Mouse (Mus musculus): ENCODE results near the gene Slc35g2. TPM values are rescaled to one million over a fixed set of nuclear protein-coding genes. Genes with fewer than 3 reads are reported as not detected.
A peak's percentile ranks its signal among the peaks of the same experiment; 100 is the strongest.

Gene Slc35g2
- polyA plus RNA-seq, 1 experiment from 2014 or later: 2.8 TPM

DNA sequence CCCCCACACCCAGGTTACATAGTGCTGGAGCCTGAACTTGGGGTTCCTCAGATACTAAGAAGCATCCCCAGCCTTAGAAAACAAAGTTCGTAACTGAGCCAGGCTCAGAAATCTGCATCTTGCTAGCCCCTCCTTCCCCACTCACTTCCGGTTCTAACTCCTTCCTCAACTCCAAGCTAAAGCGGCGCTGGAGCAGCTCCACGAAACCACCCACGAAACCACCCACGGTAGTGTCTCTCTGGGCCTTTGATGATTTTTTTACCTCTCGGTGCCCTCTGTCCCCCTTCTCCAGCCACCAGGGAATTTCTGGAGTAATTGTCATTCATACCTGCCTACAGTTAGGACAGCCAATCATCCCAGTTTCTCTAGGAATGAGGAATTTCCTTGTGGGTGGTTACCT, 26.7 kb upstream of the Slc35g2 start, which contains the start of gene Stag1:
Stag1 (plus strand) TSS at position 253 of the 400 bp plus-strand sequence.
- H3K27ac ChIP-seq (replicated peaks; ENCODE audit: low read depth, low read length): no peak within 1 kb of the TSS
- WGBS: 86% methylated on average over 8 of the region's 8 CpGs
- no peak for ATAC-seq (ENCODE audit: insufficient number of reproducible peaks, low FRiP score, low TSS enrichment, low read depth)

DNA sequence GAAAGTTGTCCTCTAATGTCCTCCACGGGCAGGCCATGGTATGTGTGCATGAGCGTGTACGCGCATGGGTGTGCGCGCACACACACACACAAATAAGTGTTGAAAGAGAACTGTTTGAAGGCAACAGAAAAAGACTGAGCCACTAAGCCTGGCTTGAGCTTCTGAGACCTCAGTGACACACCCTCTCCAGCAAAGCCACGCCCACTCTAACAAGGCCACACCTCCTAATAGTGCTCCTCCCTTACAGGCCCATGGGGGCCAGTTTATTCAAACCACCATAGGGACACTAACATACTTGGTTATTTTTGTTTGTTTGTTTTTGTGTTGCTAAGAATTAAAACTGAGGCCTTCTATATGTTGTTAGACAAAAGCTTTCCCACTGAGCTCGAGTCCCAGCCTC, 25.4 kb upstream of the Slc35g2 start:
- Histone ChIP-seq H3K4me1 (ENCODE audit: control insufficient read depth, insufficient read depth, low read length) (no peaks in the 10 kb centered on the region), H3K9ac (ENCODE audit: low read length) (no peak overlapping the region), H3K27ac (replicated peaks; ENCODE audit: low read depth, low read length) (no peak overlapping the region), H3K4me2 (ENCODE audit: low read depth, severe bottlenecking) (no peak overlapping the region), H3K27me3 (ENCODE audit: control insufficient read depth, insufficient read depth, low read length) (no peaks in the 10 kb centered on the region), H3K36me3 (ENCODE audit: control insufficient read depth, insufficient read depth, low read length) (no peaks in the 10 kb centered on the region), H3K4me3 (ENCODE audit: low read depth, low read length) (no peak overlapping the region), H3K9me3 (ENCODE audit: control insufficient read depth, low read length) (no peaks in the 10 kb centered on the region)
- WGBS: 87% methylated on average over 8 of the region's 8 CpGs
- DNase-seq (ENCODE audit: low spot score): no peak
- no peak for ATAC-seq (ENCODE audit: insufficient number of reproducible peaks, low FRiP score, low TSS enrichment, low read depth)

More for the DNA sequence above, 26.7 kb upstream of the Slc35g2 start, which contains the start of gene Stag1:
- H3K4me1 ChIP-seq (ENCODE audit: control insufficient read depth, insufficient read depth, low read length): no peaks in the 10 kb centered on the region
- H3K4me3 ChIP-seq (ENCODE audit: low read depth, low read length): no peak within 1 kb of the TSS
- no peaks in the 10 kb centered on the region for H3K9me3 ChIP-seq (ENCODE audit: control insufficient read depth, low read length)
- no peaks in the 10 kb centered on the region for H3K36me3 ChIP-seq (ENCODE audit: control insufficient read depth, insufficient read depth, low read length)
- H3K9ac ChIP-seq (ENCODE audit: low read length): no peak within 1 kb of the TSS
- DNase-seq (ENCODE audit: low spot score): no peak
- H3K4me2 ChIP-seq (ENCODE audit: low read depth, severe bottlenecking): no peak within 1 kb of the TSS
- no peaks in the 10 kb centered on the region for H3K27me3 ChIP-seq (ENCODE audit: control insufficient read depth, insufficient read depth, low read length)

DNA sequence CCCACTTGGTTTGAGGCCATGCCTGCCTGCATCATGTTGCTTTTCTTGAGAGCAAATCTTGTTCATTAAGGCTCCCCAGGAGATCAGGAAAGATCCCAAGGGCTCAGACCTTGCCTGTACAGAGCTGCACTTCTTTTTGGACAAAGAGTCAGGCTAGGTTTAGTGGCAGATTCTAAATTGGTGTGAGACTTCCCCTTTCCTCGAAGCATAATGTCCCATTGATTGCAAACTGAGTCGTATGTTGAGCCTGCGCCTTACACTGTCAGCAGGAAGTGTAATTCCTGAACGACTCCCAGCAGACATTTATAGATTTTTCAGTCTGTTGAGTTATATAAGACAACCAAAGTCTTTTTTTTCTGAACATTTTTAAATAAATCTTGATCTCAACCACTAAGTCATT, 19.6 kb upstream of the Slc35g2 start:
- Histone ChIP-seq H3K4me1 (ENCODE audit: control insufficient read depth, insufficient read depth, low read length) (no peaks in the 10 kb centered on the region), H3K4me2 (ENCODE audit: low read depth, severe bottlenecking) (no peak overlapping the region), H3K9me3 (ENCODE audit: control insufficient read depth, low read length) (no peaks in the 10 kb centered on the region), H3K9ac (ENCODE audit: low read length) (no peak overlapping the region), H3K27ac (replicated peaks; ENCODE audit: low read depth, low read length) (no peak overlapping the region), H3K27me3 (ENCODE audit: control insufficient read depth, insufficient read depth, low read length) (no peaks in the 10 kb centered on the region), H3K4me3 (ENCODE audit: low read depth, low read length) (no peak overlapping the region), H3K36me3 (ENCODE audit: control insufficient read depth, insufficient read depth, low read length) (no peaks in the 10 kb centered on the region)
- DNase-seq (ENCODE audit: low spot score) (no peak), ATAC-seq (ENCODE audit: insufficient number of reproducible peaks, low FRiP score, low TSS enrichment, low read depth) (no peak)
- WGBS: 77% methylated on average over 4 of the region's 4 CpGs

DNA sequence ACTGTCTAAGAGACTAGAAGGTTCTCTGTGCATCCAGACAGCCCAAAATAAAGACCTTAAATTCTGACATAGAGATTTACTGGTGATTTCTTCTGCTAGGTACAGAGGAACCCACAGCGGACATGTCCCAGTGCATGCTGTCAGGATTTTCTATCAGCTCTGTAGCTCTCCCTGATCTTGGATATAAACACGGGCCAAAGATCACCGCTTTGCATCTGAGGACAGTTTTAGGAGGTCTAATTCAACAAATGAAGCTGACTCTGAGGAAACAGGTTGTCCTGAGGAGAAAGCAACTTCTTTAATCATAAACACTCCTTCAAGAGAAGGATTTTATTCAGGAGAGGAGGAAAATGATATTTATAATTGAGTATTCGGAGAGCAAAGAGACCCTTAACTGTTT, 13.1 kb upstream of the Slc35g2 start:
- H3K36me3 ChIP-seq (ENCODE audit: control insufficient read depth, insufficient read depth, low read length): no peaks in the 10 kb centered on the region
- no peak overlapping the region for H3K4me3 ChIP-seq (ENCODE audit: low read depth, low read length)
- ATAC-seq (ENCODE audit: insufficient number of reproducible peaks, low FRiP score, low TSS enrichment, low read depth) (no peak), DNase-seq (ENCODE audit: low spot score) (no peak)
- H3K9me3 ChIP-seq (ENCODE audit: control insufficient read depth, low read length): no peaks in the 10 kb centered on the region
- no peak overlapping the region for H3K4me2 ChIP-seq (ENCODE audit: low read depth, severe bottlenecking)
- 84% methylated on average over 4 of the region's 4 CpGs for WGBS
- H3K4me1 ChIP-seq (ENCODE audit: control insufficient read depth, insufficient read depth, low read length): peaks cover 4% of the 10 kb centered on the region; the same call in 1 of the 2 replicates
- H3K9ac ChIP-seq (ENCODE audit: low read length): no peak overlapping the region
- no peaks in the 10 kb centered on the region for H3K27me3 ChIP-seq (ENCODE audit: control insufficient read depth, insufficient read depth, low read length)
- H3K27ac ChIP-seq (replicated peaks; ENCODE audit: low read depth, low read length): no peak overlapping the region

DNA sequence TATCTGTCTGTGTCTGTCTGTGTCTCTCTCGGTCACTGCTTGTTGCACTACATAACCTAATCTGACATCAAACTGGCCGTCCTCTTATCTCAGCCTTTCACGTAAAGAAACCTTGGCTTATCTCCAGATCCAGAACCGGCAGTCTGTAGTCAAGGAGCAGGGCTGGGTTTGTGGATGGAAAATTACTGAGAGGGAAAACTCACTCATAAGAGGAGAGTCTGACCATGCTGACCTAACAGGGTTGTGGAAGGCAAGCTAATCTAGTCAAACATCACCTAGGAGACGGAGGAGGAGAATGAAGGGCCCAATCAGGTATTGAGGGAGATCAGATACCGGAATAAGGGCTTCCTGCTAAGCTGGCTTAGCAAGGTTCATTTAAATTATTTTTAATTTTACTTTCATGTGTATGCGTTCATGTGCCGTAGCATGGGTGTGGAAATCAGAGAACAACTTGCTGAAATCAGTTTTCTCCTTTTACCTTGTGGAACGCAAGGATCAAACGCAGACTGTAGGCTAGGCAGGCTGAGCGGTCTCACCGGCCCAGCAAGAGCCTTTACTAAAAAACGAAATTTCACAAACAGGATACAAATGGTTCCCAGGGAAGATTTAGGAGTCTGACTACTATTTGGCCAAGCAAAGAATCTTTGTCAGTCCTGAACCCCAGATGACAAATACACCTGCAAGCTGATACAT, 12.1 kb upstream of the Slc35g2 start:
- H3K9me3 ChIP-seq (ENCODE audit: control insufficient read depth, low read length): no peaks in the 10 kb centered on the region
- DNase-seq (ENCODE audit: low spot score): no peak
- H3K27me3 ChIP-seq (ENCODE audit: control insufficient read depth, insufficient read depth, low read length): no peaks in the 10 kb centered on the region
- ATAC-seq (ENCODE audit: insufficient number of reproducible peaks, low FRiP score, low TSS enrichment, low read depth): no peak
- no peak overlapping the region for H3K4me3 ChIP-seq (ENCODE audit: low read depth, low read length)
- 80% methylated on average over 13 of the region's 13 CpGs for WGBS
- H3K4me1 ChIP-seq (ENCODE audit: control insufficient read depth, insufficient read depth, low read length): peaks cover 4% of the 10 kb centered on the region; the same call in 1 of the 2 replicates
- no peak overlapping the region for H3K27ac ChIP-seq (replicated peaks; ENCODE audit: low read depth, low read length)
- no peak overlapping the region for H3K9ac ChIP-seq (ENCODE audit: low read length)
- H3K36me3 ChIP-seq (ENCODE audit: control insufficient read depth, insufficient read depth, low read length): no peaks in the 10 kb centered on the region
- H3K4me2 ChIP-seq (ENCODE audit: low read depth, severe bottlenecking): no peak overlapping the region

DNA sequence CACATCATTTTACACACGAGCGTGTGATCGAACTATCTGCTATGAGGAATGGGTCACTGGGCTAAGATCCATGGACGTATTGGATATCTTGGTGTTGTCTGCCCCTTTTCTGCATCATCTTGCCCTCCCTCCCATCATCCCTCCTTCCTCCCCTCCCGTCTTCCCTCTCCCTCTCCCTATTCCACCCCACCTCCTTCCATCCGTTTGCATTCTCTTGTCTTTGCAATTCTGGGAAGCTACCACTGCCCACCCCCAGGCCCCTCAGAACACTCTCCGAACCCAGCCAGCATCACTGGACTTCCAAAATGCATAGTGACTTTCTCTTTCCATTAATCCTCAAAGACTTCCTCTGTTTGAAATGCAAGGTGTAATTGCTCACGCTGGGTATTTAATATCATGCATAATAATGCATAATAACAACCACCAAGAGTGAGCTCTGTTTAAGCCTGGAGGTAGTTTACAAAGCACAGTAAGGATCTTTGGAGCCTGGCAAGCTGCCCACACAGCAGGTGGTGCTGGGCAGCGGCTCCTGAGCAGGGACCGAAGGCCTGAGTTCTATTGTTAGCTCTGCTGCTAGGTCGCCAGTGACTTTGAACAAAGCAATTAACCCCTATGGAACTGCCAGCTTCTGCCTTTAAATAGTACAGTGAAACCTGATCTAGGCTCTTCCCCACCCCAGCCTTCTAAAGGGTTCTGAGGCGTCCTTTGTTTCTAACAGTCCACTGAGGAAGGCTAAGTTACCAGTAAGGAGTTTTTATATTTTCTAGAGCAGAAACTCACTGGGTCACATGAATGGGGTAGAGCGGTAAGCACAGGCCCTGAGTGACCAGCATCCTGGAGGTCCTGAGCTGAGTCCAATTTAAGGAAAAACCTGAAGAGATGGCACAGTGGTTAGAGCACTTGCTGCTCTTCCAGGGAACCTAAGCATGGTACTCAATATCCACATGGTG, 10.9 kb upstream of the Slc35g2 start:
- Histone ChIP-seq H3K4me1 (ENCODE audit: control insufficient read depth, insufficient read depth, low read length) (peaks cover 4% of the 10 kb centered on the region; the same call in 1 of the 2 replicates), H3K27me3 (ENCODE audit: control insufficient read depth, insufficient read depth, low read length) (no peaks in the 10 kb centered on the region), H3K36me3 (ENCODE audit: control insufficient read depth, insufficient read depth, low read length) (no peaks in the 10 kb centered on the region), H3K27ac (replicated peaks; ENCODE audit: low read depth, low read length) (no peak overlapping the region), H3K9ac (ENCODE audit: low read length) (no peak overlapping the region), H3K4me3 (ENCODE audit: low read depth, low read length) (no peak overlapping the region), H3K9me3 (ENCODE audit: control insufficient read depth, low read length) (no peaks in the 10 kb centered on the region), H3K4me2 (ENCODE audit: low read depth, severe bottlenecking) (no peak overlapping the region)
- WGBS: 47% methylated on average over 13 of the region's 13 CpGs
- peak; percentile 70 for ATAC-seq (ENCODE audit: insufficient number of reproducible peaks, low FRiP score, low TSS enrichment, low read depth)
- peak; percentile 56 for DNase-seq (ENCODE audit: low spot score)

DNA sequence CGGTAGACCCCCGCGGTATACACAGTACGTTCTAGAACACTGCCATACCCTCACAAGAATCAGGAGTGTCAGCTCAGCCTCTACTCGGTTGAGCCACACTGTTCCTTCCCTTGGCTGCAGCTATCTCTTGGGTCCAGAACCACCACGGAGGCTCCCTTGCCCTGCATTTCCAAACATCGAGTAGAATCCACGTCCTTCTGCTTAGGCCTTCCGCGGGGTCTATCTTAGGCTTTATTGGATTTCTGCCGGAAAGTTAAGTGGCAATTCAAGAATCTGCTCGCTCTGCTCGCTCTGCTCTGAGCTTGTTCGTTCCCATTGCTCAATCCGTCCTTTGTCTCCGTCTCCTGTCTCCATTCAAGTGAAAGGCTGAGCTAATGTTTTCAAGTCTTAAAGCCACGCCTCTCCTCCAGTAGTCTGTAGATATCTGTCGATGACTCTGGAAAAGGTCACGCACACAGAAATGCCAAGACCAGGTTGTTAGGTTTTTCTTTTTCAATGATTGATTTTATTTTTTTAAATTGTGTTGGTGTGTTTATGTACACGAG, 9.4 kb upstream of the Slc35g2 start:
- H3K4me3 ChIP-seq (ENCODE audit: low read depth, low read length): no peak overlapping the region
- H3K36me3 ChIP-seq (ENCODE audit: control insufficient read depth, insufficient read depth, low read length): no peaks in the 10 kb centered on the region
- DNase-seq (ENCODE audit: low spot score) (no peak), ATAC-seq (ENCODE audit: insufficient number of reproducible peaks, low FRiP score, low TSS enrichment, low read depth) (no peak)
- no peak overlapping the region for H3K4me2 ChIP-seq (ENCODE audit: low read depth, severe bottlenecking)
- peaks cover 4% of the 10 kb centered on the region; the same call in 1 of the 2 replicates for H3K4me1 ChIP-seq (ENCODE audit: control insufficient read depth, insufficient read depth, low read length)
- H3K9ac ChIP-seq (ENCODE audit: low read length): no peak overlapping the region
- H3K27me3 ChIP-seq (ENCODE audit: control insufficient read depth, insufficient read depth, low read length): no peaks in the 10 kb centered on the region
- 82% methylated on average over 20 of the region's 20 CpGs for WGBS
- H3K27ac ChIP-seq (replicated peaks; ENCODE audit: low read depth, low read length): no peak overlapping the region
- H3K9me3 ChIP-seq (ENCODE audit: control insufficient read depth, low read length): no peaks in the 10 kb centered on the region

DNA sequence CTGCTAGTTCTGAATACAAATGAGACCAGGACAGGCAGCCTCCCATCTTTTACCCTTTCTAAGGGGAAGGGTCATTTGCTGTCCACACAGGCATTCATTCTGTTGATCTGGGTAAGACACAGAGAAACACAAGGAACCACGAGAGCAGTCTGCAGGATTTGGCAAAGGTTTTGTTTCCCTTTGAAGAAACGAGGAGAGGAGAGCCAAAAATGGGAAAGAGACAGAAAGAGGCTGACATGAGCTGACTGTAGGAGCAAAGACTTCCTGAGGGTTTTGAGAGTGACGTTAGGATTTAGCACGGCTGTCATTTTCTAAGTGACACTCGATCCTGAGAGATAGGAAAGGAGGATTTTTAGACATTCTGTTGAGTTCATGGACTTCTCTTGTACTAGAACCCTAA, 3.1 kb upstream of the Slc35g2 start:
- Histone ChIP-seq H3K4me1 (ENCODE audit: control insufficient read depth, insufficient read depth, low read length) (0 out of 2 replicates have a peak, but pooled peaks cover 3% of the 10 kb centered on the region), H3K9me3 (ENCODE audit: control insufficient read depth, low read length) (no peaks in the 10 kb centered on the region), H3K9ac (ENCODE audit: low read length) (no peak overlapping the region), H3K36me3 (ENCODE audit: control insufficient read depth, insufficient read depth, low read length) (no peaks in the 10 kb centered on the region), H3K27ac (replicated peaks; ENCODE audit: low read depth, low read length) (no peak overlapping the region), H3K27me3 (ENCODE audit: control insufficient read depth, insufficient read depth, low read length) (peaks cover 6% of the 10 kb centered on the region; the same call in 1 of the 2 replicates), H3K4me3 (ENCODE audit: low read depth, low read length) (no peak overlapping the region), H3K4me2 (ENCODE audit: low read depth, severe bottlenecking) (no peak overlapping the region)
- DNase-seq (ENCODE audit: low spot score) (no peak), ATAC-seq (ENCODE audit: insufficient number of reproducible peaks, low FRiP score, low TSS enrichment, low read depth) (no peak)
- WGBS: 72% methylated on average over 5 of the region's 5 CpGs
